Mouse (Mus musculus) layer of hippocampus, postnatal 25 days (tissue): ENCODE results near the gene Commd2. TPM values are rescaled to one million over a fixed set of nuclear protein-coding genes. Genes with fewer than 3 reads are reported as not detected.

ENCODE experiments used
- DNase-seq, 2 experiments: peaks; one replicate each; pipeline ENCODE4 v3.0.0; 2022; ENCODE audit warnings: mixed read lengths in 2 of 2, low spot score in 1 of 2; ENCODE audit errors: extremely low spot score in 1 of 2
- microRNA-seq, 2 experiments: library from miRNA; unstranded; fragments of <30 nt; microRNA quantifications; one replicate each; pipeline ENCODE4 v1.2.0; 2021
- total RNA-seq, 2 experiments: library from RNA; stranded (reverse); gene quantifications; 2 replicates each; pipeline ENCODE4 v1.2.3; 2021

Commd2 gene
- total RNA-seq, 2 experiments from 2014 or later: 19.5 to 21.6 TPM

GRCm38 (mm10) chr3:57625275-57625997 lies 26.1 kb downstream of the Commd2 start:
- DNase-seq: peak; percentile 34 to 86

- peak in 1 of 2 experiments; percentile 17 for DNase-seq
These were observed 31.8 kb downstream of the Commd2 start for GRCm38 (mm10) chr3:57619718-57620117.

DNA sequence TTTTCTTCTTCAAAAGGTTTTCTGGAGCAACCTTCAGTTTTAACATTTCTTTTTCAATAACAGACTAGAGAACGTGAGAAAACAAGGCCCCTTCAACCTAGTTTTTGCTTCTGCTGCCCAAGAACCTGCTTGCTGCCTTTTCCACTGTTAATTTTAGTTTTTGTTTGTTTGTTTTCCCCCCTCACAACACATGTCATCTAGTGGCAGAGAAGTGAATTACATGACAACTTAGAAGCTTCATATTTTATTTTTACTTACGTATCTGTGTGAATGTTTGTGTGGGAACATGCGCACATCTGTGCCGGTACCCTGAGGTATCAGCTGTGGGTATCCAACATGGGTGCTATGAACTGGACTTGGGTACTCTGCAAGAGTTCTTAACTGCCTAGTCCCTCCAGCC lies 35.9 kb downstream of the Commd2 start:
- no peak for DNase-seq

GRCm38 (mm10) chr3:57612430-57612997 lies 39.0 kb downstream of the Commd2 start:
- DNase-seq: no peak

DNA sequence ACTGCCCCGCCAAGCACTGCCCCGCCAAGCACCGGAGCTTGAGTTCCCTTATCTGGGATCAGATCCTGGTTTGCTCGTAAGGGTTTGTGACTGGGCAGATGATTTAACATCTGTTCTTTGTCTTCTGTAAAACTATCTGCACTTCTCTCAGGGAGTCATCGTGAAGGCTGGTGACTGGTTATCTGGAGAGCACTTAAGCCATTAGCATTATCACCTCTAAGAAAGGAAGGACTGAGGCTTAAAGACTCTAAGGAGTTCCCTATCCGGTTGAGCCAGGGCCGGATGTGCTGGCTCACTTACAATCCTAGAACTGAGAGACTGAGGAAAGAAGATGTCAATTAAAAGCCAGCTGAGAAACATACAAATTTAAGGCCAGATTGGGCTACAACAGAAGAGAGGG lies 39.7 kb downstream of the Commd2 start:
- DNase-seq: no peak

- no peak for DNase-seq
These were observed 46.9 kb downstream of the Commd2 start for GRCm38 (mm10) chr3:57604618-57605015.

DNA sequence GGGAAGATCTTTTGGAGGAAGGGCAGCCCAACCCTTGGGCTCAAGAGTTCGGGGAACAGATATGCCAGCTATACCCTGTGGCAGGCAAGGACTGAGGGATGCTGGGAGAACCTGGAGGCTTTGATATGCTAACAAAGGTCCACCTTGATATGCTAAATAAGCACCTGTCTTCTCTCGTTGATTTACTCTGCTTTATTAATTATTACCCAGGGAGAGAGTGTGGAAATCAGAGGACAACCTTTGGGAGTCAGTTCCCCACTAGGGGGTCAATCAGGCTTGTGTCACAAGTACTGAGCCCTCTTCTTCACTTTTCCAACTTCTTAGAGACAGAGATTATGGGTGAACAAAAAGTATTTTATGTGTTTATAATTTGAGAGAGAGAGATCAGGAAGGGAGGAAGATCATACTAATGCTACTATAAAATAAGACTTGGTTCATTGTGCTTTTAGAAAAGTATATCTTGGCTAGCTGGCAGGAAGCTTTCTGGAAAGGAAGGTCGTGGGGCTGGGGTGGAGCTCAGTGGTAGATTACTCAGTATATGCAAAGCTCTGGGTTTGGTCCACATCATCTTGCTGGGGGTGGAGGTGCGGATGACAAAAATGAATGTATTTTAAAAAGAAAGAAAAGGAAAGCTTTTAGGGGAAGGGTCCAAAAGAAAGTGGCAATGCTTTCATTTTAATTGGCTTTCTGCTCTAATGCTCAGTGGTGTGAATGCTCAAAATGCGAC lies 47.5 kb downstream of the Commd2 start:
- no peak for DNase-seq

DNA sequence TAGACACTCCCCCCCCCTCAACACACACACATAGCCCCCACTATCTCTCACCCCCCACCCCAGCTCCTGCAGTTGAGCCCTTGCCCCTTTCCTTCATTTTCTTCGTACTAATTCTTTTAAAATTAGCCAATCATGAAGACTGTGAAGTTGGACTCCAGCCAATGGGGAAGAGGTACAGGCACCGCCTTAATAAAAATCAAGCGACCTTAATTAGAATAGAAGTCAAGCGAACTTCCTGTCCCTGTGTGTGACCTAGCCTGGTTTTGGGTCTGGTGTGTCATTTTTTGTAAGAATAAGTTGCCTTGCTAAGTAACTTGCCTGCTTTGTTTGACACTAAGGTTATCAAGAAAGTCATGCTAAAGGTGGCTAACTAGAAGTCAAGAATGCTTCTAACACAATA lies 48.9 kb downstream of the Commd2 start:
- no peak for DNase-seq

- no peak for DNase-seq
These were observed 54.9 kb downstream of the Commd2 start for GRCm38 (mm10) chr3:57596566-57596965.

DNA sequence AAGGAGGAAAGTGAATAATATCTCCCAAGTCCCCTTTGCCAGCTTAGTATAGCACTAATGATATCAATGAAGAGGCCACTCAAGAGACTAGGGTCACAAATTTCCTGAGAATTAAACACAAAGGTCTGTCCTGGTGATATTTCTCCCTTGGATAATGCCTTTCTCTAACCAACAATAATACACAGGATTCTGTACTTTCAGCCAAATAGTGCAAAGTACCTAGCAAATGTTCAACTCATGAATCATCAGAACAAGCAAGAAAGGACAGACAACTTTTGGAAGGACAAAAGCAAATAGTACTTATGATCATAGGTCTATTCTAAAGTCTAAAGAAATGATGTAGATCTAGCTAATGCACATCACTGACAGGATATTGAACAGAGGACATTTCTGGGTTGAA lies 56.0 kb downstream of the Commd2 start:
- DNase-seq: no peak

Small RNA genes lying within 50 kb of the gene (microRNA-seq; reads per million reads assigned to microRNA genes)
- 0 reads per million in 2 experiments for gene Mir6377

Other genes with a start within 250 kb of the Commd2 start
- not detected for gene Tm4sf4, start 226.4 kb downstream of the Commd2 start, total RNA-seq
- gene Wwtr1, start 75.8 kb downstream of the Commd2 start, total RNA-seq: 10 to 100 TPM; 14.4 to 14.7 TPM
- 1 to 10 TPM; 1.2 to 1.4 TPM for gene Ankub1, start 41.1 kb upstream of the Commd2 start, total RNA-seq
- 100 to 1,000 TPM in 1 of 2 experiments, 10 to 100 TPM in 1; 98.7 to 101 TPM for gene Rnf13, start 84.3 kb upstream of the Commd2 start, total RNA-seq
- gene Pfn2, start 196.4 kb upstream of the Commd2 start, total RNA-seq: 100 to 1,000 TPM; 542 to 588 TPM